Mouse (Mus musculus): Measurements from ENCODE around the gene Rcan2. TPM values are rescaled to one million over a fixed set of nuclear protein-coding genes. Genes with fewer than 3 reads are reported as not detected.

Rcan2 gene
- polyA plus RNA-seq, 1 experiment: 194 TPM

DNA sequence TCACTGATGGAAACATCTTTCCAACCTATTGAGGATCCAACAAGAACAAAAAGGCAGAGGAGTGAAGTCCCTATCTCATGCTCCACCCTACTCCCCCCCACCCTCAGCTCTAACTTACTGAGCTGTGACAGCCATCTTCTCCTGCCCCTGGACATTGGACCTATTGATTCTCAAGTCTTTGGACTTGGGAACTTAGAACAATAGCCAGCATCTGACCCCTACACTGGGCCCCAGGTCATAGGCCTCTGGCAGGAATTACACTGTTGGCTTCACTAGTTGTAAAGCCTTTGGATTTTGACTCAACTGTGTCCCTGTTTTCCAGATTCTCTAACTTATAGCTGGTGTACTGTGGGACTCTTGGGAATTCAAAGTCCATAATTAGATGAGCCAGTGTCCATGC is 270.5 kb downstream of the Rcan2 start:
- TF ChIP-seq POLR2A (IDR thresholded peaks at IDR 0.05; ENCODE audit: extremely low read depth, insufficient read depth, low read length) (no peak), CTCF (IDR thresholded peaks at IDR 0.05; ENCODE audit: extremely low read depth, insufficient read depth, low read length) (no peak)
- Histone ChIP-seq H3K27ac (ENCODE audit: insufficient read depth, low read length) (no peak overlapping the region), H3K4me3 (ENCODE audit: insufficient read depth, low read length) (no peak overlapping the region), H3K4me1 (ENCODE audit: control insufficient read depth, insufficient read depth, low read length) (0 out of 2 replicates have a peak, but pooled peaks cover 2% of the 10 kb centered on the region)

DNA sequence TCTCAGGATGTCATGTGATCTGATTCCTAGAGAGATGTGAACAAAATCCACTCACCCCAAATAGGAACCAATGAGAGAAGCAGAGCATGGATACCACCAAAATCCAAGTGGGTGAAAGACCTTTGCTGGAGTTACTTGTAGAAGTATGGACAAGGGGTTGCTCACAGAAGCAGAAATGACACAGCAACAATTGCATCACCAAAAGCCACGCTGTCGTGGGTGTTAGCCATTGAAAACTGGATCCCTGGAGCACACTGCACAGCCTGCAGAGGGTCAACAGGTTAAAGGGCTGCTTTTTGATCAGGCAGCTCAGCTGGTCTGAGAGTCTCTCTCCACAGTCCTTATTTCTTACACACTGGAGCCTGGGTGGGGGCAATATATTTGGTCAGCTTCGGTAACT is 274.4 kb downstream of the Rcan2 start:
- no peak overlapping the region for H3K27ac ChIP-seq (ENCODE audit: insufficient read depth, low read length)
- peaks cover 6% of the 10 kb centered on the region for H3K4me1 ChIP-seq (ENCODE audit: control insufficient read depth, insufficient read depth, low read length)
- TF ChIP-seq CTCF (IDR thresholded peaks at IDR 0.05; ENCODE audit: extremely low read depth, insufficient read depth, low read length) (no peak), POLR2A (IDR thresholded peaks at IDR 0.05; ENCODE audit: extremely low read depth, insufficient read depth, low read length) (no peak)
- H3K4me3 ChIP-seq (ENCODE audit: insufficient read depth, low read length): no peak overlapping the region

DNA sequence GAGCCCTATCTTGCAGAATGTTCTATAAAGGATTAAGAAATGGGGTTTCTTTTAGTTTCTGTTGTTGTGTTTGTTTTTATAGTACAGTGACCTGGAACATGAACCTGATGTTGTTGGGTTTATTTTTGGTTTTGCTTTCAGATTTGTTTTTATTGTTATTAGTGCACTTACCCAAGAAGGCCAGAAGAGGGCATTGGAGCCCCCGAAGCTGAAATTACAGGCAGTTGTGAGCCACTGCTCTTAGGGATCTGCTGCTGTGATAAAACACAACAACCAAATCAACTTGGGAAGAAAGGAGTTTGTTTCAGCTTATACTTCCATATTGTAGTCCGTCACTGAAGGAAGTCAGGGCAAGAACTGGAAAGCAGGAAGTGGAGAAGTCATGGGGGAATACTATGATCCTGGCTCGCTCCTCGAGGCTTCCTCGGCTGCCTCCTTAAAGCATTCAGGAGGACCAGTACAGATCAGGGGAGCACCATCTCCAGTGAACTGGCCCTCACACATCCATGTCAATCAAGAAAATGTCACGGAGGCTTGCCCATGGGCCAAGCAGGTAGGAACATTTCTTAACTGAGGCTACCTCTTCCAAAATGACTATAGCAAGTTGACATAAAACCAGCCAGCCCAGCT is 275.0 kb downstream of the Rcan2 start:
- Histone ChIP-seq H3K27ac (ENCODE audit: insufficient read depth, low read length) (no peak overlapping the region), H3K4me3 (ENCODE audit: insufficient read depth, low read length) (no peak overlapping the region), H3K4me1 (ENCODE audit: control insufficient read depth, insufficient read depth, low read length) (peaks cover 7% of the 10 kb centered on the region)
- TF ChIP-seq CTCF (IDR thresholded peaks at IDR 0.05; ENCODE audit: extremely low read depth, insufficient read depth, low read length): peak; percentile 57
- no peak for TF ChIP-seq POLR2A (IDR thresholded peaks at IDR 0.05; ENCODE audit: extremely low read depth, insufficient read depth, low read length)

DNA sequence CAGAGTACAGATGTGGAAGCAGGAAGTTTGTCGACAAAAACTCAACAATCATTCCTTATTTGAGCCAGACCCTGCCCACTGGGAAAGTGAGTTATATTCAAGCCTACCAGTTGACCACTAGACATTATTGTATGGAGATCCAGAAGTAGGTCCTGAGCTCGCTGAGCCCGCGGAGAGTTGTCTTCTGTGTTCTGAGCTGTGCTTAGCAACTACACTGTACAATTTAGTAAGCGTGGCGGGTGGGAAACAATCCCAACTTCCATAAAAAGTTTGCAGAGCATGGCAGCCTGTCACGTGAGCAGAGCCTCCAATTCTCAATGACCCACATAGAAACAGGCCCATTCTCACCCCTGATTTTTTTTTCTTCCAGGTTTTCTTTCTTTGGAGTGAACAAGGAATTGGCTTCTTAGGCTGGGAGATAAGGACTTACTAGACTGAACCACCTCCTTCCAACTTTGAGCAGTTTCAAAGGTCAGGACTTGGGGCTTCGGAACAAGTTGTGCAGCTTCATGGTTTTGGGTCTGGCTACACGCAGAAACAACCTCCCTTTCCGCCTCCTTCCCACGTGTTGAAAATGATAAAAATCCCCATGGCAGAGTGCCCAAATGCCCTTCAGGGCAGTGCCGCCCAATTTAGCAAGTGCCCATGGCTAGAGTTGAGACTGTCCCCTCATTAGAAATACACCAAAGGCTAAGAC is 276.1 kb downstream of the Rcan2 start:
- Histone ChIP-seq H3K27ac (ENCODE audit: insufficient read depth, low read length) (no peak overlapping the region), H3K4me1 (ENCODE audit: control insufficient read depth, insufficient read depth, low read length) (peaks cover 10% of the 10 kb centered on the region), H3K4me3 (ENCODE audit: insufficient read depth, low read length) (no peak overlapping the region)
- no peak for TF ChIP-seq POLR2A (IDR thresholded peaks at IDR 0.05; ENCODE audit: extremely low read depth, insufficient read depth, low read length)

DNA sequence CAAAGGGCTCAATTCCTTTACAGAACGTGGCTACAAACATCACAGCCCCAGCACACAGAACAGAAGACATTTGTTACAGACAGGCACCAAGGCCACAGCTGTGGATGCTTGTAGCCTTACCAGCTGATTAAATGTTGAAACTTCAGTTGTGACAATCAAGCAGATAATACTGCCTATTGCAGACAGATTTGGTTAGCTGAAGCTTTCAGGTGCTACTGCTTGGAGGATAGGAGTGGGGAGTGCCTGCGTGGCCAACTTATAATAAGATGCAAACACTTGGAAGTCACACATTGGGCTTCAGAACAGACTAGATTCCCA is 276.7 kb downstream of the Rcan2 start:
- TF ChIP-seq CTCF (IDR thresholded peaks at IDR 0.05; ENCODE audit: extremely low read depth, insufficient read depth, low read length): no peak
- TF ChIP-seq POLR2A (IDR thresholded peaks at IDR 0.05; ENCODE audit: extremely low read depth, insufficient read depth, low read length): no peak
- Histone ChIP-seq H3K27ac (ENCODE audit: insufficient read depth, low read length) (no peak overlapping the region), H3K4me3 (ENCODE audit: insufficient read depth, low read length) (no peak overlapping the region), H3K4me1 (ENCODE audit: control insufficient read depth, insufficient read depth, low read length) (peaks cover 11% of the 10 kb centered on the region)

DNA sequence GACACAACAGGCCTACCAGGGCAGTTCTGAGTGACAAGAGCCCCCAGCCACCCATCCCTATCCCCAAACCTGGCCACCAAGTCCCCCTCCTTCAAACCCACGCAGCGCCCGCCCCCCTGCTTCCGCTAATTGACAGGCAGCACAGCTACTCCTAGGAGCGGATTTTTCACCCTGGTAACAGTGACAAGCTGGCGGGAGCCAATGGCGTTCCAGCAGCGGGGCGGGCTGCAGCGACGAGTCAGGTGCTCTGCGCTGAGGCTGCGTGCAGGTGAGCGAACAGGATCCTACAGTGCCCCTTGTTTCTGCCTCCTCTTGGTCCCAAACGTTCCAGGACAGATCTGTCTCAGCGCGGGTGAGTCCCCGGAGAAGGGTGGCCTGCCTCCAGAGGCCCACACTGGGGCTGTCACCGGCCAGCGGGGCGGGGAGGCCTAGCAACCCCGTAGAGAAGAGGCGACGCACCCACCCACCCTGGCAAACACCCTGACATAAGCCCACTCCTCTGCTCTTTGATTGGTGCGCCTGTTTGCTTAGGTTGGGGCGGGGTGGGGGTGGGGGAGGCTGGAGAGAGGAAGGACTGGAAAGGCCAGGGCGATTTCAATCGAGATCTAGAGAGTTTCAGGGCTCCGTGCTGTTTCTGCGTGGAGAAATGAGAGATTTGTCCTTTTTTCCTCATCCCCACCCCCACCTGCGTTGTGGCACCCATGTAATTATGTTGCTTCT is 277.6 kb downstream of the Rcan2 start, which contains the start of gene Enpp5:
TSS of gene Enpp5 (plus strand) at position 183 of the 720 bp plus-strand sequence.
- peak within 1 kb of the TSS; percentile 46 for H3K4me3 ChIP-seq (ENCODE audit: insufficient read depth, low read length)
- H3K27ac ChIP-seq (ENCODE audit: insufficient read depth, low read length): peak within 1 kb of the TSS; percentile 61; the same call in 1 of the 2 replicates
- TF ChIP-seq CTCF (IDR thresholded peaks at IDR 0.05; ENCODE audit: extremely low read depth, insufficient read depth, low read length) (no peak), POLR2A (IDR thresholded peaks at IDR 0.05; ENCODE audit: extremely low read depth, insufficient read depth, low read length) (peak; percentile 91)

DNA sequence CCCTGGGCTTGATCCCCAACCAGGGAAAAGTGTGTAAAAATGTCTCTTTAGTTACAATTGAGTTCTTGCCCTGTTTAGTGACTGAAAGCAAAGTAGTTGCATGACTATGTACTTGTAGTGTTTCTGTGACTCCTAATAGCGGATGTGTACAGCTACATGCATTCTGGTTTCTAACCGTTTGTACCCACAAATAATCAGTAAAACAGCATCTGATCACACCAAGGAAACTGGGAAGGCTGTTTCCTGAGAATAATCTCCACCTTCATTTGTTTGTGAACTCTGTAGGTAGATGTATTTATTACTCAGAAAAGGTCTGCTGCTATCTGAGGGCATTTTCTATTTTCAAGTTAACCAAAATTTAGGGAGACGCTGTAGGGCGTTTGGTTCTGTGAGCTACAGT is 282.0 kb downstream of the Rcan2 start:
- TF ChIP-seq CTCF (IDR thresholded peaks at IDR 0.05; ENCODE audit: extremely low read depth, insufficient read depth, low read length): no peak
- H3K4me1 ChIP-seq (ENCODE audit: control insufficient read depth, insufficient read depth, low read length): peaks cover 9% of the 10 kb centered on the region
- no peak overlapping the region for H3K4me3 ChIP-seq (ENCODE audit: insufficient read depth, low read length)
- no peak overlapping the region for H3K27ac ChIP-seq (ENCODE audit: insufficient read depth, low read length)

More for the DNA sequence above, 277.6 kb downstream of the Rcan2 start, which contains the start of gene Enpp5:
- H3K4me1 ChIP-seq (ENCODE audit: control insufficient read depth, insufficient read depth, low read length): peaks cover 11% of the 10 kb centered on the region

DNA sequence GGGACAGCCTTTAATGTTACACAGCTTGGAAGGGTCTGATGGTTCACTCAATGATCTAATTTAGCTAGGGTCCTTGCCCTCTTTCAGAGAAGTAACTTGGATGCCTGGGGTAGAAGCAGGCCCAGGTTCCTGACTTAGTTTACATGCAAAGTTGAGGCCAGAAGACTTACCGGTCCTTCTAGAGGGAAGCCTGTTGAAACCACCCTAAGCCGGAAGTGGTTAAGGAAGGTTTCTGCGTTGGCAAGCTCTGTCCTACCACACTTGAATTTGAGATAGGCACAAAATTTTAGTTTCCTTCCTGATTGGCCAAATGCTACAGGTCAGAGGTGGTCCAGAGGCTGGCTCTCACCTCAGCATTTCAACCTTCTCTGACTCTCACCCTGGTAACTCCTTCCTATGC is 287.1 kb downstream of the Rcan2 start:
- H3K4me3 ChIP-seq (ENCODE audit: insufficient read depth, low read length): no peak overlapping the region
- no peak overlapping the region for H3K27ac ChIP-seq (ENCODE audit: insufficient read depth, low read length)
- TF ChIP-seq POLR2A (IDR thresholded peaks at IDR 0.05; ENCODE audit: extremely low read depth, insufficient read depth, low read length) (no peak), CTCF (IDR thresholded peaks at IDR 0.05; ENCODE audit: extremely low read depth, insufficient read depth, low read length) (no peak)
- no peaks in the 10 kb centered on the region; the same call in 1 of the 2 replicates for H3K4me1 ChIP-seq (ENCODE audit: control insufficient read depth, insufficient read depth, low read length)

Other genes with a start within 250 kb of the Rcan2 start
- gene Pla2g7, start 233.3 kb upstream of the Rcan2 start, polyA plus RNA-seq (2012; rRNA removed): 137 and 139 TPM in 2 replicates
- 1.4 and 1.5 TPM in 2 replicates for gene Tdrd6, start 171.1 kb upstream of the Rcan2 start, polyA plus RNA-seq (2012; rRNA removed)
- gene Slc25a27, start 134.1 kb upstream of the Rcan2 start, polyA plus RNA-seq (2012; rRNA removed): 51.5 and 58.2 TPM in 2 replicates
- 2.6 and 2.8 TPM in 2 replicates for gene Cyp39a1, start 133.9 kb upstream of the Rcan2 start, polyA plus RNA-seq (2012; rRNA removed)